Mouse (Mus musculus): ENCODE results near the gene Hist1h2aa. TPM values are rescaled to one million over a fixed set of nuclear protein-coding genes. Genes with fewer than 3 reads are reported as not detected.

Hist1h2aa gene
- polyA plus RNA-seq, 1 experiment from 2014 or later: not detected

DNA sequence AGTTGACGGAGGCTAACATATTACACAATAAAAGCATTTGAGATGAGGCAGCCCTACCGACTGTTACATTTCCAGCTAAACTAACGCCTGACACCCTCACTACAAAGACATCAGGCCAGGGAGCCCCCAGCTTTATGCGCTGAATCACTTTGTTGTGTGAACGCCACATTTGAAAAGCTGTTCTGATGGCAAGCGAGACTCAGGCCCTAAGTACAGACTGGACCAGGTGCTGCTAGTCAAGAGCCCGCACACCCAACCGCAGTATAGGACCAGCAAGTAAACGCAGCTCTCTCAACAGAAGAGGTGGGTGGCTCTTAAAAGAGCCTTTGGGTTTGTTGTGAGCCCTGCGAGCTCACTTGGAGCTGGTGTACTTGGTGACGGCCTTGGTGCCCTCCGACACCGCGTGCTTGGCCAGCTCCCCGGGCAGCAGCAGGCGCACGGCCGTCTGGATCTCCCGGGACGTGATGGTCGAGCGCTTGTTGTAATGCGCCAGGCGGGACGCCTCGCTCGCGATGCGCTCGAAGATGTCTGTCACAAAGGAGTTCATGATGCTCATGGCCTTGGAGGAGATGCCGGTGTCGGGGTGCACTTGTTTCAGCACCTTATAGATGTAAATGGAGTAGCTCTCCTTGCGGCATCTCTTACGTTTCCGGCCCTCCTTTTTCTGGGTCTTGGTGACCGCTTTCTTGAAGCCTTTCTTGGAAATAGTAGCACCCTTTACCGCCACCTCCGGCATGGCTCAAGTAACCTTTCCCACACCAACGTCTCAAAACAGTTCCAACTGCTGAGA is 646 bp upstream of the Hist1h2aa start, which contains the start of gene Hist1h2ba:
Gene Hist1h2ba (minus strand): TSS at position 736 of the 790 bp plus-strand sequence.
- Histone ChIP-seq H3K36me3 (ENCODE audit: control insufficient read depth, insufficient read depth) (no peaks in the 10 kb centered on the region), H3K4me1 (replicated peaks; ENCODE audit: control insufficient read depth, insufficient read depth, low read length) (peaks cover 2% of the 10 kb centered on the region; the same call in 1 of the 2 replicates), H3K4me3 (replicated peaks; ENCODE audit: low read length) (no peak within 1 kb of the TSS), H3K27ac (ENCODE audit: low read length) (no peak within 1 kb of the TSS), H3K9me3 (ENCODE audit: control insufficient read depth, low read length) (no peaks in the 10 kb centered on the region), H3K9ac (replicated peaks; ENCODE audit: low read depth, low read length) (no peak within 1 kb of the TSS), H3K27me3 (replicated peaks; ENCODE audit: control insufficient read depth, insufficient read depth, low read length) (no peaks in the 10 kb centered on the region), H3K4me2 (ENCODE audit: low read length) (no peak within 1 kb of the TSS)
- no peak for ATAC-seq
- 95% methylated on average over 33 of the region's 39 CpGs for WGBS

DNA sequence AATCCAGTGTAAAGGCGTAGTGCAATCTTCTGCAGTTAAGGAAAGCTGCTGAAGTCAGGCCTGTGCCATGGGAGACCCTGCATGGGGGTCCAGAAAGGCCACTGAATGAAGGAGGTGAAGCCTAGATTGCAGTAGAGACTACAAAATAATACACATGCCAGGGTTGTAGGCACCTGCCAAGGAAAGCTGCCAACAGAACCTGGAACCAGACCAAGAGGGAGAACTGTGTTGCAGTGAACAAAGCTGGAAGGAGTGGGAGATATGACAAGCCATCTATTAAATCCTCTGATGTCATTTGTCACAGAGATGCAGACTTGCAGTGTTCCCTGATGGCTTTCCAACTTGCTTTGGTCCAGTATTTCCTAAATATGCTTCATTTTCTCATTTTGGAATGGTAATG is 4.4 kb downstream of the Hist1h2aa start:
- Histone ChIP-seq H3K4me2 (ENCODE audit: low read length) (no peak overlapping the region), H3K4me3 (replicated peaks; ENCODE audit: low read length) (no peak overlapping the region), H3K36me3 (ENCODE audit: control insufficient read depth, insufficient read depth) (no peaks in the 10 kb centered on the region), H3K27ac (ENCODE audit: low read length) (no peak overlapping the region), H3K9ac (replicated peaks; ENCODE audit: low read depth, low read length) (no peak overlapping the region), H3K27me3 (replicated peaks; ENCODE audit: control insufficient read depth, insufficient read depth, low read length) (no peaks in the 10 kb centered on the region), H3K4me1 (replicated peaks; ENCODE audit: control insufficient read depth, insufficient read depth, low read length) (peaks cover 7% of the 10 kb centered on the region; the same call in 1 of the 2 replicates), H3K9me3 (ENCODE audit: control insufficient read depth, low read length) (no peaks in the 10 kb centered on the region)
- WGBS: 81% methylated on average over 1 of the region's 1 CpGs
- ATAC-seq: peak; percentile 74

DNA sequence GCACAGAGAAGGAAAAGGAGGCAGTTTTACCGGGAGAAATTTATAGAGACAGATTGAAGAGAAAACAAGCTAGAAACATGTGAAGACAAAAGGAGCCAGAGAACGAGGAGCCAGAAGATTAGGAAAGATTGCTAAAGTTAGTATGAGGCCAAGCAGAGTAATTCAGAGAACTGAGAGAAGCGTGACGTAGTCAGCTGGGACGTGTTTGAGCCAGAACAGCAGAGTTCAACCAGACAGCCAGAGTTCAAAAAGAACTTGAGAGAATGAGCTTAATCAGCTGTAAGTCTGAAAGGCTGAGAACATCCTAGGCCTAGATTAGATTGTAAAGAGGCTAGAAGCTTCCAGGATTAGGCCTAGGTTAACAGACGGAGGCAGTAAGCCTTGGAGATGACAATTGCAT is 6.0 kb downstream of the Hist1h2aa start:
- Histone ChIP-seq H3K9me3 (ENCODE audit: control insufficient read depth, low read length) (no peaks in the 10 kb centered on the region), H3K27me3 (replicated peaks; ENCODE audit: control insufficient read depth, insufficient read depth, low read length) (no peaks in the 10 kb centered on the region), H3K27ac (ENCODE audit: low read length) (no peak overlapping the region), H3K4me1 (replicated peaks; ENCODE audit: control insufficient read depth, insufficient read depth, low read length) (peaks cover 7% of the 10 kb centered on the region; the same call in 1 of the 2 replicates), H3K9ac (replicated peaks; ENCODE audit: low read depth, low read length) (no peak overlapping the region), H3K4me3 (replicated peaks; ENCODE audit: low read length) (no peak overlapping the region), H3K4me2 (ENCODE audit: low read length) (no peak overlapping the region), H3K36me3 (ENCODE audit: control insufficient read depth, insufficient read depth) (no peaks in the 10 kb centered on the region)
- WGBS: 46% methylated on average over 6 of the region's 6 CpGs
- no peak for ATAC-seq

DNA sequence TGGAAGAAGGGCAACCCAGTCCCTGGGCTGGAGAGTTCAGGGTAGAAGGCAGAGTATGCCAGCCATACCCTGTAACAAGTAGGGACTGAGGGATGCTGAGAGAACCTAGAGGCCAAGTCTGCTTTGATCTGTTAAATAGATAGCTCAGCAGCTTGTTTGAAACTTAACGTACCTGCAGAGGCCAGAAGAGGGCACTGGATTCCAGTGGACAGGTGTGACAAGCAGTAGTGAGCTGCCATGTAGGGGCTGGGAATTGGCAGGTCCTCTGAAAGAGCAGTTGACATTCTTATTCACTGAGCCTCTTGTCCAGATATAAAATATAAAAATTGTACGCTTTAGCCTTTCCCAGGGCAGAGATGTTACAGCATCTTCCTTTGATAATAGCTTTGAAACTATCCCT is 8.6 kb downstream of the Hist1h2aa start:
- 65% methylated on average over 2 of the region's 2 CpGs for WGBS
- Histone ChIP-seq H3K4me3 (replicated peaks; ENCODE audit: low read length) (no peak overlapping the region), H3K27me3 (replicated peaks; ENCODE audit: control insufficient read depth, insufficient read depth, low read length) (no peaks in the 10 kb centered on the region), H3K36me3 (ENCODE audit: control insufficient read depth, insufficient read depth) (no peaks in the 10 kb centered on the region), H3K4me1 (replicated peaks; ENCODE audit: control insufficient read depth, insufficient read depth, low read length) (peaks cover 7% of the 10 kb centered on the region; the same call in 1 of the 2 replicates), H3K4me2 (ENCODE audit: low read length) (no peak overlapping the region), H3K9ac (replicated peaks; ENCODE audit: low read depth, low read length) (no peak overlapping the region), H3K27ac (ENCODE audit: low read length) (no peak overlapping the region), H3K9me3 (ENCODE audit: control insufficient read depth, low read length) (no peaks in the 10 kb centered on the region)
- ATAC-seq: no peak

DNA sequence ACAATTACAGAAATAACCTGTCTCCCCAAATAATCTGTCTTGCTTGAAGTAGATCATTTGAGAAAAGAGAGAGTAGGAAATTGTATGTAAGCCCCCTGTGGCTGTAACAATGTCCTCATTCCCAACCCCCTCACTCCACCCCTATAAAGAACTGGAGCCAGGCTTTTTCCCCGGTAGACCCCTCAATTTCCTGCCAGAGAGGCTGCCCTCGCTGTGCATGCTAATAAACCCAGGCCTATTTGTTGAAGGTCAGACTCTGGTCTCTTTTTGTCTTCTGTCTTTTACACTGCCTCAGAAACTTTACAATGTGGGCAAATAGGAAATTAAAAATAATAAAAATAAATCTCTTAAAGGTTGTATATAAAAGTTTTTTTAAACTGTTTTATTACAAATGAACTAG is 12.0 kb downstream of the Hist1h2aa start:
- 23% methylated on average over 2 of the region's 2 CpGs for WGBS
- Histone ChIP-seq H3K36me3 (ENCODE audit: control insufficient read depth, insufficient read depth) (no peaks in the 10 kb centered on the region), H3K9me3 (ENCODE audit: control insufficient read depth, low read length) (no peaks in the 10 kb centered on the region), H3K4me3 (replicated peaks; ENCODE audit: low read length) (no peak overlapping the region), H3K4me1 (replicated peaks; ENCODE audit: control insufficient read depth, insufficient read depth, low read length) (peaks cover 3% of the 10 kb centered on the region; the same call in 1 of the 2 replicates), H3K27ac (ENCODE audit: low read length) (no peak overlapping the region), H3K4me2 (ENCODE audit: low read length) (no peak overlapping the region), H3K9ac (replicated peaks; ENCODE audit: low read depth, low read length) (no peak overlapping the region), H3K27me3 (replicated peaks; ENCODE audit: control insufficient read depth, insufficient read depth, low read length) (no peaks in the 10 kb centered on the region)
- no peak for ATAC-seq

DNA sequence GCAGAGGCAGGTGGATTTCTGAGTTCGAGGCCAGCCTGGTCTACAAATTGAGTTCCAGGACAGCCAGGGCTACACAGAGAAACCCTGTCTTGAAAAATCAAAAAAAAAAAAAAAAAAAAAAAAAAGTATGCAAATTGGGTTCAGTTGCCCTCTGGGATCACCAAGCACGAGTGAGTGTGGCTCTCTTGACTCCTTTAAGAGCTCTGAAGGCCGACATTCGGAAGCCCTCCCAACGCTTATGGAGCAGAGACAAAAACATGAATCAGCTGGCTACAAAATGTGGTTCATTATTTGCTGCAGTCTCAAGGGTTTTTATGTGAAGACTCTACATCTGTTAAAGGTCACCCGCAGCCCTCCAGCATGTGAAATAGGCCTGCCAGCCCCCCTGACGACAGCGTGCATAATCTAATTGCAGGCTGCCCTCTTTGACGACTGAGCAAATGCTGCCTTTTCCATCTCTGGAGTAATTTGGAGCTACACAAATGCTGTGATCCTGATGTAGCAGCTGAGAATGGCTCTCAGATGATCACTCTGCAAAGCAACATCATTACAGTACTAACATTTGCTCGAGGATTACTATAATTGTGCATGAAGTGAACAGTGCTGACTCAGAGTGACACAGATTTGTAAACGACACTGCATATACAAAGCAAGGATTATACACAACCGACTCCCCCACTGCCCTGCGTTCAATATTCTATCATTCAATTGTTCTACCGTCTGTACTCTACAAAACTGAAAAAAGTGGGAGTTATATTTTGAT is 15.4 kb downstream of the Hist1h2aa start:
- Histone ChIP-seq H3K9me3 (ENCODE audit: control insufficient read depth, low read length) (no peaks in the 10 kb centered on the region), H3K27ac (ENCODE audit: low read length) (peak overlapping the region; percentile 16; the same call in 1 of the 2 replicates), H3K4me3 (replicated peaks; ENCODE audit: low read length) (no peak overlapping the region), H3K9ac (replicated peaks; ENCODE audit: low read depth, low read length) (no peak overlapping the region), H3K4me1 (replicated peaks; ENCODE audit: control insufficient read depth, insufficient read depth, low read length) (peaks cover 3% of the 10 kb centered on the region; the same call in 1 of the 2 replicates), H3K27me3 (replicated peaks; ENCODE audit: control insufficient read depth, insufficient read depth, low read length) (no peaks in the 10 kb centered on the region), H3K36me3 (ENCODE audit: control insufficient read depth, insufficient read depth) (no peaks in the 10 kb centered on the region), H3K4me2 (ENCODE audit: low read length) (no peak overlapping the region)
- WGBS: 36% methylated on average over 14 of the region's 14 CpGs
- peak; percentile 89 for ATAC-seq

DNA sequence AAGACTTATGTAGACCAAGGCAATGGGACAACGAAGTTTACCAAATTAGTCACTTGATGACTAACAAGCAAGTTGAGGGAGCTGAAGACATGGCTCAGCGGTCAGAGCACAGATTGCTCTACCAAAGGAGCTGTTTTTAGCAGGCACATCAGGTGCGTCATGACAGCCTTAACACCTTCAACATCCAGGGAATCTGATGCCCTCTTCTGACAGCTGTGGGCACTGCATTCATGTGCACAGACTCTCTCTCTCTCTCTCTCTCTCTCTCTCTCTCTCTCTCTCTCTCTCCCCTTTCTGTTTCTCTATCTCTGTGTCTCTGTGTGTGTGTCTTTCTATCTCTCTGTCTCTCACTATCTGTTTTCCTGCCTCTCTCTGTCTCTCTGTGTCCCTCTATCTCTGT is 16.7 kb downstream of the Hist1h2aa start:
- Histone ChIP-seq H3K27ac (ENCODE audit: low read length) (no peak overlapping the region), H3K27me3 (replicated peaks; ENCODE audit: control insufficient read depth, insufficient read depth, low read length) (no peaks in the 10 kb centered on the region), H3K9me3 (ENCODE audit: control insufficient read depth, low read length) (no peaks in the 10 kb centered on the region), H3K36me3 (ENCODE audit: control insufficient read depth, insufficient read depth) (no peaks in the 10 kb centered on the region), H3K4me1 (replicated peaks; ENCODE audit: control insufficient read depth, insufficient read depth, low read length) (peaks cover 3% of the 10 kb centered on the region; the same call in 1 of the 2 replicates), H3K4me3 (replicated peaks; ENCODE audit: low read length) (no peak overlapping the region), H3K4me2 (ENCODE audit: low read length) (no peak overlapping the region), H3K9ac (replicated peaks; ENCODE audit: low read depth, low read length) (no peak overlapping the region)
- WGBS: 77% methylated on average over 3 of the region's 3 CpGs
- ATAC-seq: no peak

DNA sequence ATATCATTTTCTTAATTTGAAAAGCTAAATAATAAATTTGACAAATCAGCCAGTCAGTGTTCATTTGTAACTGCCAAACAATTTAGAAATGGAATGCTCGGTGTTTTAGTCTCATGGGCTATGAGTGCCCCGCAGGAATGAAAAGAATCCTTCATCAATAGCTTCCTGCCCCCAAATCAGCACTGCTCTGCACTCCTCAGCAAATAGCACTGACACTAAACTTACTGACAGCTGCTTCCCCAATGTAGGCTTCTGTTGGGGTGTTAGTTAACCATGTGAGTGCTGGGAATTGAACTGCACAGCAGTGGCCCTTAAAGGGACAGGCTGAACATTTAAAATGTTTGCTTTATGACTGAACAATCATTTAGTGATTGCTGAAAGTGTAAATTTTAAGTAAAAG is 25.5 kb downstream of the Hist1h2aa start:
- Histone ChIP-seq H3K9me3 (ENCODE audit: control insufficient read depth, low read length) (no peaks in the 10 kb centered on the region), H3K36me3 (ENCODE audit: control insufficient read depth, insufficient read depth) (no peaks in the 10 kb centered on the region), H3K9ac (replicated peaks; ENCODE audit: low read depth, low read length) (no peak overlapping the region), H3K4me3 (replicated peaks; ENCODE audit: low read length) (no peak overlapping the region), H3K4me1 (replicated peaks; ENCODE audit: control insufficient read depth, insufficient read depth, low read length) (no peaks in the 10 kb centered on the region; the same call in 1 of the 2 replicates), H3K27me3 (replicated peaks; ENCODE audit: control insufficient read depth, insufficient read depth, low read length) (no peaks in the 10 kb centered on the region), H3K27ac (ENCODE audit: low read length) (no peak overlapping the region), H3K4me2 (ENCODE audit: low read length) (no peak overlapping the region)
- 21% methylated on average over 2 of the region's 2 CpGs for WGBS
- peak; percentile 55; the same call in 1 of the 2 replicates for ATAC-seq

DNA sequence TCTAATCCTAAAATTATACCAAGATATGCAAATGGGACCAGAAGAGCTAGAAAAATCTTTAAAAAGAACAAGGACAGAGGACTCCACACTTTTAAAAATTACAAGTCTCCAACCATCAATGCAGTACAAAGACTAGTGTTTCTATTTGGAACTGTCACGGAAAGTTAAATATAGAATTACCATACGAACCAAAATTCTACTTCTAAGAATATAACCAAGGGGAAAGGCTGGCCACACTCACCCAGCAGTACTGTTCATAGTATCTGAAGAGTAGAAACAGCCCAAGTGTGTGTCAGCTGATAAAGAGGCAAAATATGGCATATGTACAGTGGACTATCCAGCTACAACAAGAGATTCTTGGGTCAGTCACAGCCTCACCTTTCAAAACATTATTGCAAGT is 30.6 kb downstream of the Hist1h2aa start:
- Histone ChIP-seq H3K9me3 (ENCODE audit: control insufficient read depth, low read length) (no peaks in the 10 kb centered on the region), H3K4me3 (replicated peaks; ENCODE audit: low read length) (no peak overlapping the region), H3K27me3 (replicated peaks; ENCODE audit: control insufficient read depth, insufficient read depth, low read length) (no peaks in the 10 kb centered on the region), H3K4me2 (ENCODE audit: low read length) (no peak overlapping the region), H3K27ac (ENCODE audit: low read length) (no peak overlapping the region), H3K9ac (replicated peaks; ENCODE audit: low read depth, low read length) (no peak overlapping the region), H3K4me1 (replicated peaks; ENCODE audit: control insufficient read depth, insufficient read depth, low read length) (no peaks in the 10 kb centered on the region; the same call in 1 of the 2 replicates), H3K36me3 (ENCODE audit: control insufficient read depth, insufficient read depth) (no peaks in the 10 kb centered on the region)
- WGBS: 85% methylated on average over 2 of the region's 2 CpGs
- no peak for ATAC-seq

Measured in forebrain, embryonic 16.5 days (tissue).